Mouse (Mus musculus): Measurements from ENCODE around the gene Tirap. TPM values are rescaled to one million over a fixed set of nuclear protein-coding genes. Genes with fewer than 3 reads are reported as not detected.

Tirap gene
- 15.1 and 16.6 TPM in 2 replicates for polyA plus RNA-seq (2014; fragmentation: Nextera tagmentation; extraction: Ambion mirVana)

DNA sequence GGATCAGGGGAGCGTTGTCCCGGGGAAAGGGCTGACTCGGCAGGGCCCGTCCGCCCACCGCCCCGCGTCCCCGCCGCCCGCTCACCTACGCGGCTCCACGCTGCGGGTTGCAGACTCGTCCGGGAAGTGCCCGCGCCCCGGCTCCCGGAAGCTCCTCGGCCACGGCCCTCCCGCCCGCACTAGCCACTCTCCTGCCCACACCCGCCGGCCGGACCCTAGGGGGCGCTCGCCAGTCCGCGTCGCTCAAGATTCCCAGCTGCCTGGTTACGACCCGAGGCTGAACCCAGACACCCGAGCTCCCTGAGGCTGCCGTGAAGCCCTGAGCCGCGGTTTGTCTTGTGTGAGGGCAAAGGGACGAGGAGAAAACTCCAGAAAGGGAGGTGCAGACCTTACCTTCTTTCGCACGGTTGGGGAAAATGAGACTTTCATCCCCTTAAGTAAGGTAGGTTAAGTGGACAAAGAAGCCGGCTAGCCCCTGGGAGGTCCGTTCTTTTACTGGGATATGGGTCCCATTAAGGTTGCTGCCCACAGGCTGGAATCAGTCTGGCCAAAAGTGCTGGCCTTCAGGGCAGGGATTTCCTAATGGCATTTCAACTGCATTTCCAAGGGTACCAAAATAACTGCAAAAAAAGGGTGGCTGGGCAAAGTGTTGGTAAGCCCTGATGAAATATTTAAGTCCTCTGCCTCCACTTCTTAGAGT is at the start of gene Tirap, which contains the start of gene Srpr:
Tirap (minus strand) TSS at position 520 of the 700 bp plus-strand sequence.
Srpr (plus strand) TSS at position 404 of the 700 bp plus-strand sequence.
- no peaks in the 10 kb centered on the region; the same call in 1 of the 2 replicates for H3K4me1 ChIP-seq (ENCODE audit: control insufficient read depth, insufficient read depth, low read length)
- H3K27me3 ChIP-seq (ENCODE audit: control insufficient read depth, insufficient read depth, low read length): no peaks in the 10 kb centered on the region
- H3K27ac ChIP-seq (ENCODE audit: low read depth, low read length): peak within 1 kb of the TSS; percentile 29; the same call in 1 of the 2 replicates
- H3K9me3 ChIP-seq (ENCODE audit: control insufficient read depth, low read length): no peaks in the 10 kb centered on the region
- peak within 1 kb of the TSS; percentile 66 for H3K4me2 ChIP-seq (ENCODE audit: low read depth)
- peak within 1 kb of the TSS; percentile 63 for H3K4me3 ChIP-seq (ENCODE audit: low read depth, low read length)
- under 1% methylated on average over 26 of the region's 44 CpGs for WGBS
- ATAC-seq (ENCODE audit: insufficient read depth, low FRiP score, low TSS enrichment) (peak; percentile 96), DNase-seq (ENCODE audit: low spot score) (peak; percentile 94)
- peaks cover 2% of the 10 kb centered on the region; the same call in 1 of the 2 replicates for H3K36me3 ChIP-seq (ENCODE audit: control insufficient read depth, insufficient read depth, low read length)
- peak within 1 kb of the TSS; percentile 84 for H3K9ac ChIP-seq (ENCODE audit: low read length)

DNA sequence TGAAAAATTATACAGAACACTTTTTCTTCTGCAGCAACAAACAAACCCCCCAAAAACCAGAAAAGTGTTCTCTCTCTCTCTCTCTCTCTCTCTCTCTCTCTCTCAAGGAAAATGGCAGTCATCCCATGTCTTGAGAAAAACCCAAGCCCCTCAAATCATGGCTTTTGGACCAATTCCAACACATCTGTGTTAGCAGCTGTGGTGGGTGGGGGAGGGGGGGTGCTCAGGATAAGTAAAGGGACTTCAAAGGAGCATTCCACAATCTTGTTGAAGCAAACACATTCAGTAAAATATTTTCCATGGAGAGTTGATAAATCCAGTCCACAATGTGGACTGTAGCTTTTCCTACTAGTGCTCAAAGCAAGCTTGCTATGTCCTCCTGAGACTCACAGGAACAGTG is 49.4 kb upstream of the Tirap start:
- Histone ChIP-seq H3K4me1 (ENCODE audit: control insufficient read depth, insufficient read depth, low read length) (no peaks in the 10 kb centered on the region), H3K9me3 (ENCODE audit: control insufficient read depth, low read length) (no peaks in the 10 kb centered on the region), H3K9ac (ENCODE audit: low read length) (no peak overlapping the region), H3K27ac (ENCODE audit: low read depth, low read length) (no peak overlapping the region), H3K4me2 (ENCODE audit: low read depth) (no peak overlapping the region), H3K27me3 (ENCODE audit: control insufficient read depth, insufficient read depth, low read length) (no peaks in the 10 kb centered on the region), H3K4me3 (ENCODE audit: low read depth, low read length) (no peak overlapping the region), H3K36me3 (ENCODE audit: control insufficient read depth, insufficient read depth, low read length) (no peaks in the 10 kb centered on the region)
- DNase-seq (ENCODE audit: low spot score) (no peak), ATAC-seq (ENCODE audit: insufficient read depth, low FRiP score, low TSS enrichment) (no peak)

DNA sequence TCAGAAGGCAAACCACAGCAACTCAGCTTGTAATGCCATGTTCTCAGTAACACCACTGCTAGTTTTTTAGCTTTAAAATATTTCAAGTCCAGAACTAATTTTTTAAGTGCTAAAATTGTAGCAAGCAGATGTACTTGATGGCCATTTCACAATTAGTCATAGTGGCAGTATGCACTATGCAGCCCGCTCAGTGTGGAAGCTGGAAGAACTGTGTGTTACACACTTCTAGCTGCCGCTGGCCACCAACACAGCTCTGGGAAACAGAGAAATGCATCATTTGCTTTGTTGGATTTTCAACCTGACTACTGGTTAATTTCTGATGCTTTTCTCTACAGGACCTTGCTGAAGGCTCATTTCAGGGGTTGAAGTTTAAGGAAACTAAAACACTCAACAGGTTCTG is 47.3 kb upstream of the Tirap start:
- DNase-seq (ENCODE audit: low spot score) (no peak), ATAC-seq (ENCODE audit: insufficient read depth, low FRiP score, low TSS enrichment) (no peak)
- no peaks in the 10 kb centered on the region for H3K27me3 ChIP-seq (ENCODE audit: control insufficient read depth, insufficient read depth, low read length)
- 89% methylated on average over 2 of the region's 2 CpGs for WGBS
- H3K9me3 ChIP-seq (ENCODE audit: control insufficient read depth, low read length): no peaks in the 10 kb centered on the region
- no peak overlapping the region for H3K27ac ChIP-seq (ENCODE audit: low read depth, low read length)
- H3K4me1 ChIP-seq (ENCODE audit: control insufficient read depth, insufficient read depth, low read length): no peaks in the 10 kb centered on the region
- H3K36me3 ChIP-seq (ENCODE audit: control insufficient read depth, insufficient read depth, low read length): no peaks in the 10 kb centered on the region
- H3K9ac ChIP-seq (ENCODE audit: low read length): no peak overlapping the region
- no peak overlapping the region for H3K4me3 ChIP-seq (ENCODE audit: low read depth, low read length)
- no peak overlapping the region for H3K4me2 ChIP-seq (ENCODE audit: low read depth)

DNA sequence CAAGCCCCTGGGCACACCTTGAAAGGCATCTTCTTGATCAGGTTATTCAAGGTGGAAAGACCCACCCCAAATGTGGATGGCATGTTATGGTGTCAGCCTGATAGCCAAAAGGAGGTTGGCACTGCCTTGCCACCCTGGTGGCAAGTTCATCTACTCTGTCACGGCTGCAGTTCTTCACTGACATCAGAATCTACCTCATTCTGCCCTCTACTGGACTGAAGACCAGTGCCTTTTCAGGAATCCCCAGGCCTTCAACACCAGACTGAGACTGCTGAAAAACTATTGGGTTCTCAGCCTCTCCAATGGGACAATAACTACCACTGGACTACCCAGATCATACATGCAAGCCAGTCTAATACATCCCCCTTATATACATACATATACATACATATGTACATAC is 39.6 kb upstream of the Tirap start:
- Histone ChIP-seq H3K27ac (ENCODE audit: low read depth, low read length) (no peak overlapping the region), H3K9me3 (ENCODE audit: control insufficient read depth, low read length) (no peaks in the 10 kb centered on the region), H3K27me3 (ENCODE audit: control insufficient read depth, insufficient read depth, low read length) (no peaks in the 10 kb centered on the region), H3K4me1 (ENCODE audit: control insufficient read depth, insufficient read depth, low read length) (no peaks in the 10 kb centered on the region), H3K4me3 (ENCODE audit: low read depth, low read length) (no peak overlapping the region), H3K9ac (ENCODE audit: low read length) (no peak overlapping the region), H3K4me2 (ENCODE audit: low read depth) (no peak overlapping the region), H3K36me3 (ENCODE audit: control insufficient read depth, insufficient read depth, low read length) (no peaks in the 10 kb centered on the region)
- ATAC-seq (ENCODE audit: insufficient read depth, low FRiP score, low TSS enrichment): no peak
- no peak for DNase-seq (ENCODE audit: low spot score)
- WGBS: 81% methylated on average over 1 of the region's 1 CpGs

DNA sequence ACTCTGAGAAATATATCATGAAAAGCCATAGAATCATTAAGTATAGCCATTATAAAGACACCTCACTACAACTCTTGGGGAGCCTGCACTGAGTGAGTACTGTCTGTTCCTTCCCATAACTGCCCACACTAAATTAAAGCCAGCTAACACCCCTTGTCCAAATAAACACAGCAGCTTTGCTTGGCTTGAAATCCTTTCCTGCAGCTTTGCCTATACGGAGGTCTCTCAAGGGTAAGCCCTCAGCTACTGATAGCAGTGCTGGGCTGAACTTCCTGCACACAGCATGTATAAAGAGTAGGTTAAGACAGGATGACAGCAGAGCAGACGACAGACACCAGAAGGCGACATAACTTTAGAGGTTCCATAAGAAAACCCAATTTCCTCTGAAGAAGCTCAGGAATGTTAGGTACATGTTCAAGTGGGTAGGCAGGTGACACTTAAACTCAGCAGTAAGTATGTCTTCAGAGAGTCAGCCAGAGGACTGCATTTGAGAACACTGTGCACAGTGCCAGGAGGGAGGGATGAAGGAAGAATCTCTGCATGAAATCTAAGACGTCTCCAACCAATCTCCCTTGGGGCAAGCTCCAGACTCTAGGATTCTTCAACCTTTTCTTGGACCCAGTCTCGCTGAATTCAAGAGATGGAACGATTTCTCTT is 39.0 kb upstream of the Tirap start:
- Histone ChIP-seq H3K9ac (ENCODE audit: low read length) (no peak overlapping the region), H3K4me3 (ENCODE audit: low read depth, low read length) (no peak overlapping the region), H3K27me3 (ENCODE audit: control insufficient read depth, insufficient read depth, low read length) (no peaks in the 10 kb centered on the region), H3K27ac (ENCODE audit: low read depth, low read length) (no peak overlapping the region), H3K9me3 (ENCODE audit: control insufficient read depth, low read length) (no peaks in the 10 kb centered on the region), H3K4me1 (ENCODE audit: control insufficient read depth, insufficient read depth, low read length) (no peaks in the 10 kb centered on the region), H3K4me2 (ENCODE audit: low read depth) (no peak overlapping the region), H3K36me3 (ENCODE audit: control insufficient read depth, insufficient read depth, low read length) (no peaks in the 10 kb centered on the region; the same call in 1 of the 2 replicates)
- DNase-seq (ENCODE audit: low spot score) (peak; percentile 12), ATAC-seq (ENCODE audit: insufficient read depth, low FRiP score, low TSS enrichment) (no peak)
- WGBS: 75% methylated on average over 6 of the region's 6 CpGs

DNA sequence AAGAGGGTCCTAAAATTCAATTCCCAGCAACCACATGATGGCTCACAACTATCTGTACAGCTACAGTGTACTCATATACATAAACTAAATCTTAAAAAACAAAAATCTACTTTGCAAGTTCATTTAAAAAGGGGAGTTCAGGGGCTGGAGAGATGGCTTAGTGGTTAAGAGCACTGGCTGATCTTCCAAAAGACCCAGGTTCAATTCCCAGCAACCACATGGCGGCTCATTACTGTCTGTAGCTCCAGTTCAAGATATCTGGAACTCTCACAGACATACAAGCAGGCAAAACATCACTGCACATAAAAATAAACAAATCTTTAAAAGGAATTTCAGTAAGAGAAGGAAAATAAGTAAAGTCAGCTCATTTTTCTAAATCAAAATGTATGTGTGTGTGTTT is 38.3 kb upstream of the Tirap start:
- no peaks in the 10 kb centered on the region for H3K9me3 ChIP-seq (ENCODE audit: control insufficient read depth, low read length)
- no peak for DNase-seq (ENCODE audit: low spot score)
- no peaks in the 10 kb centered on the region for H3K27me3 ChIP-seq (ENCODE audit: control insufficient read depth, insufficient read depth, low read length)
- no peaks in the 10 kb centered on the region for H3K4me1 ChIP-seq (ENCODE audit: control insufficient read depth, insufficient read depth, low read length)
- no peak overlapping the region for H3K9ac ChIP-seq (ENCODE audit: low read length)
- no peak for ATAC-seq (ENCODE audit: insufficient read depth, low FRiP score, low TSS enrichment)
- H3K4me3 ChIP-seq (ENCODE audit: low read depth, low read length): no peak overlapping the region
- H3K36me3 ChIP-seq (ENCODE audit: control insufficient read depth, insufficient read depth, low read length): no peaks in the 10 kb centered on the region; the same call in 1 of the 2 replicates
- WGBS: 95% methylated on average over 1 of the region's 1 CpGs
- H3K27ac ChIP-seq (ENCODE audit: low read depth, low read length): no peak overlapping the region
- no peak overlapping the region for H3K4me2 ChIP-seq (ENCODE audit: low read depth)

DNA sequence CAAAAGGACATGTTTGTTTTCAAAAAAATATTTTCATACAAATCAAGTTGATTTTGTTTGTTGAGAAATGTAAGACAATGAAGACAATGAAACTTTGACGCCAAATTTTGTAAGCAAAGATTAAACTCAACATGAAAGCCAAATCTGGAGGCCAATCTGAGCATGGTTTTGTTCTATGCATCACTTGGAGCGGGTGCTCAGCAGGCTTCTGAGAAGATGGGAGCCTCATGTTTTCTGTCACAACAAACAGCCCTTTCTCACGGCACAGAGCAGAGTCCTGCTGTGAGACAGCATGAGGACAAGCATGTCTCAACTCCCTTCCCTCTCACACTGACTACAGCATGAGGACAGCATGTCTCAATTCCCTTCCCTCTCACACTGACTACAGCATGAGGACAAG is 35.9 kb upstream of the Tirap start:
- DNase-seq (ENCODE audit: low spot score): no peak
- Histone ChIP-seq H3K27me3 (ENCODE audit: control insufficient read depth, insufficient read depth, low read length) (no peaks in the 10 kb centered on the region), H3K4me3 (ENCODE audit: low read depth, low read length) (no peak overlapping the region), H3K4me1 (ENCODE audit: control insufficient read depth, insufficient read depth, low read length) (no peaks in the 10 kb centered on the region), H3K4me2 (ENCODE audit: low read depth) (no peak overlapping the region), H3K27ac (ENCODE audit: low read depth, low read length) (no peak overlapping the region), H3K36me3 (ENCODE audit: control insufficient read depth, insufficient read depth, low read length) (no peaks in the 10 kb centered on the region; the same call in 1 of the 2 replicates), H3K9ac (ENCODE audit: low read length) (no peak overlapping the region), H3K9me3 (ENCODE audit: control insufficient read depth, low read length) (no peaks in the 10 kb centered on the region)
- WGBS: 51% methylated on average over 3 of the region's 3 CpGs
- ATAC-seq (ENCODE audit: insufficient read depth, low FRiP score, low TSS enrichment): no peak

DNA sequence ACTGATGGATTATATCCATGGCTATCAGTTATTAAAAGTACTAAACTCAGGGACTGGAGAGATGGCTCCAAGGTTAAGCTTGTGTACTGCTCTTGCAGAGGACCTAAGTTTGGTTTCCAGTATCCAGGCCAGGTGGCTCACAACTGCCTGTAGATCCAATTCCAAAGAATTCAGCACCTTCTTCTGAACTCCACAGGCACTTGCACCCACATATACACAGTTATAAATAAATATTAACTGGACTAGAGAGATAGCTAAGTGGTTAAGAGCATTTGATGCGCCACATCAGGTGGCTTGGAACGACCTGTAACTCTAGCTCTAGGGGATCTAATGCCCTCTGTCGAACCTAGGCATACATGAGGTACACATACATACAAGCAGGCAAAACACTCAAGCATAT is 28.6 kb upstream of the Tirap start:
- Histone ChIP-seq H3K27ac (ENCODE audit: low read depth, low read length) (no peak overlapping the region), H3K27me3 (ENCODE audit: control insufficient read depth, insufficient read depth, low read length) (no peaks in the 10 kb centered on the region), H3K4me3 (ENCODE audit: low read depth, low read length) (no peak overlapping the region), H3K36me3 (ENCODE audit: control insufficient read depth, insufficient read depth, low read length) (0 out of 2 replicates have a peak, but pooled peaks cover 2% of the 10 kb centered on the region), H3K4me2 (ENCODE audit: low read depth) (no peak overlapping the region), H3K4me1 (ENCODE audit: control insufficient read depth, insufficient read depth, low read length) (no peaks in the 10 kb centered on the region), H3K9ac (ENCODE audit: low read length) (no peak overlapping the region), H3K9me3 (ENCODE audit: control insufficient read depth, low read length) (no peaks in the 10 kb centered on the region)
- 87% methylated on average over 3 of the region's 3 CpGs for WGBS
- ATAC-seq (ENCODE audit: insufficient read depth, low FRiP score, low TSS enrichment) (no peak), DNase-seq (ENCODE audit: low spot score) (no peak)

DNA sequence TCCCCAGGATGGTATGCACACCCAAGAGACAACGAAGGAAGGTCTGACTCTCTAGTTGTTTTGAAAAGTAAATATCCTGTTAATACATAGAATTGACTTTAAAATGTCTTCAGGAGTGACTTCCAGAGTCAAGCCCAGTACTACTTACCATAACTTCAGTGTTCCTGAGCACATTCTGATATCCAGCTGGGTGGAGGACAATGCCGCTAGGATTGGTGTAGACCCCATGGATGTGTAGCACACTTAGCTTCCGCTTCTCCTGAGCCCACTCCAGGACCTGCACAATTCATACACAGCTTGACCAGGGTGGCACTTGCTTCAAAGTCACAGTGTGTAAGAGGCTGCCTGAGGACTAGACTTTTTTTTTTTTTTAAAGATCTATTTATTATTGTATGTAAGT is 23.4 kb upstream of the Tirap start:
- WGBS: 95% methylated on average over 3 of the region's 3 CpGs
- Histone ChIP-seq H3K27me3 (ENCODE audit: control insufficient read depth, insufficient read depth, low read length) (no peaks in the 10 kb centered on the region), H3K36me3 (ENCODE audit: control insufficient read depth, insufficient read depth, low read length) (peaks cover 7% of the 10 kb centered on the region), H3K4me3 (ENCODE audit: low read depth, low read length) (no peak overlapping the region), H3K27ac (ENCODE audit: low read depth, low read length) (no peak overlapping the region), H3K4me2 (ENCODE audit: low read depth) (no peak overlapping the region), H3K4me1 (ENCODE audit: control insufficient read depth, insufficient read depth, low read length) (no peaks in the 10 kb centered on the region), H3K9ac (ENCODE audit: low read length) (no peak overlapping the region), H3K9me3 (ENCODE audit: control insufficient read depth, low read length) (no peaks in the 10 kb centered on the region)
- DNase-seq (ENCODE audit: low spot score) (no peak), ATAC-seq (ENCODE audit: insufficient read depth, low FRiP score, low TSS enrichment) (no peak)

All from neural tube, embryonic 11.5 days (tissue).